Mouse (Mus musculus): ENCODE measurements around the gene Mdh1b. TPM values are rescaled to one million over a fixed set of nuclear protein-coding genes. Genes with fewer than 3 reads are reported as not detected.

Gene Mdh1b
- polyA plus RNA-seq, 1 experiment from 2014 or later, result 0.11 TPM

DNA sequence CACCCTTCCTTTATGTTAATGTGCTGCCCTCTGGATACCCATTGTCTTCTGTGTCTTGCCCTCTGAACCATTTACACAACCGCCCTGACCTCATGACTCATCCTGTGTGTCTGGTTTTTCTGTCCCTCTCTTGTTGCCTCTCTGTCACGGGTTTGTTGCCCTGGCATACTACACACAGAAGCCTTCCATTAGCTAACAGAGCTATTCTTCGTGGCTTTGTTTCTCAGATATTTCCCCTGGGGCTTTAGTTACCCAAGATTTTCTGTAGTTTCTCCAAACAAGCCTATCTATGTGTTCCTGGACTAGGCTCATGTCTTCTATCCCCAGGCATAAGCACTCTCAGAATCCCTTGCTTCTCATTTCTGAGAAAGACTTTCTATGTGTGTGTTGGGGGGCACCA, 21.2 kb downstream of the Mdh1b start:
- no peak overlapping the region for H3K4me2 ChIP-seq (replicated peaks)
- no peaks in the 10 kb centered on the region for H3K36me3 ChIP-seq
- no peaks in the 10 kb centered on the region for H3K9me3 ChIP-seq
- H3K9ac ChIP-seq, result no peak overlapping the region
- H3K4me1 ChIP-seq, result no peaks in the 10 kb centered on the region
- no peak overlapping the region for H3K4me3 ChIP-seq
- ATAC-seq (ENCODE audit: low FRiP score, low read depth), result no peak
- H3K27me3 ChIP-seq (replicated peaks), result no peaks in the 10 kb centered on the region
- no peak overlapping the region for H3K27ac ChIP-seq
- 61% methylated on average over 3 of the region's 3 CpGs for WGBS

GRCm38 (mm10) chr1:63705733-63706132, 24.4 kb downstream of the Mdh1b start:
- no peak for ATAC-seq (ENCODE audit: low FRiP score, low read depth)
- Histone ChIP-seq H3K27ac (no peak overlapping the region), H3K36me3 (no peaks in the 10 kb centered on the region), H3K27me3 (replicated peaks) (no peaks in the 10 kb centered on the region), H3K4me2 (replicated peaks) (no peak overlapping the region), H3K4me1 (no peaks in the 10 kb centered on the region), H3K9ac (no peak overlapping the region), H3K9me3 (no peaks in the 10 kb centered on the region), H3K4me3 (no peak overlapping the region)
- 70% methylated on average over 5 of the region's 5 CpGs for WGBS

- no peaks in the 10 kb centered on the region for H3K27me3 ChIP-seq (replicated peaks)
- no peaks in the 10 kb centered on the region for H3K36me3 ChIP-seq
- no peak for ATAC-seq (ENCODE audit: low FRiP score, low read depth)
- WGBS, result 84% methylated on average over 3 of the region's 3 CpGs
- no peak overlapping the region for H3K27ac ChIP-seq
- no peaks in the 10 kb centered on the region for H3K4me1 ChIP-seq
- no peaks in the 10 kb centered on the region for H3K9me3 ChIP-seq
- no peak overlapping the region for H3K4me2 ChIP-seq (replicated peaks)
- no peak overlapping the region for H3K9ac ChIP-seq
- no peak overlapping the region for H3K4me3 ChIP-seq
Observed at GRCm38 (mm10) chr1:63696861-63697260, 33.3 kb downstream of the Mdh1b start.

DNA sequence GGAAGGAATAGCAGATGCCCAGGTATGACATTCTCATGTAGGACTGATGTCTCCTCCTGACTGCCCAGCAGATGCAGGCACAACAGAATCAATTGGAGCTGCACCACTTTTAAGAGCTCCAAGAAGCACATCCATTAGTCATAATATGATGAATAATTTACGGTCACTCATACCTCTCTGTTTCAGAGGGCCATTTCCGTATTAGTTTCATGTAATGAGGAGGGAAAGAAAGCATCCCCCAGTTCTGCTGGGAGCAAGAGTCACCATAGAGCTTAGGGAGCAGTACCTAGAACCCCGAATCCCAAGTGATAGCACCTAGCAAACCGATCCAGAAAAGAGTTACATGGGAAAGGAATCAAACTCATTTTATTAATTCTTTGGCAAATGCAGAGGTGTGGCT, 43.3 kb downstream of the Mdh1b start, which contains the start of gene Dytn:
TSS of gene Dytn (minus strand) at position 101 of the 400 bp plus-strand sequence.
- 93% methylated on average over 4 of the region's 4 CpGs for WGBS
- H3K36me3 ChIP-seq, result no peaks in the 10 kb centered on the region
- no peaks in the 10 kb centered on the region for H3K9me3 ChIP-seq
- no peak within 1 kb of the TSS for H3K9ac ChIP-seq
- no peak within 1 kb of the TSS for H3K27ac ChIP-seq
- H3K4me2 ChIP-seq (replicated peaks), result no peak within 1 kb of the TSS
- H3K27me3 ChIP-seq (replicated peaks), result no peaks in the 10 kb centered on the region
- H3K4me3 ChIP-seq, result no peak within 1 kb of the TSS
- no peak for ATAC-seq (ENCODE audit: low FRiP score, low read depth)
- no peaks in the 10 kb centered on the region for H3K4me1 ChIP-seq

GRCm38 (mm10) chr1:63675975-63676374, 54.1 kb downstream of the Mdh1b start:
- Histone ChIP-seq H3K4me2 (replicated peaks) (no peak overlapping the region), H3K9me3 (no peaks in the 10 kb centered on the region), H3K4me3 (no peak overlapping the region), H3K27me3 (replicated peaks) (no peaks in the 10 kb centered on the region), H3K36me3 (no peaks in the 10 kb centered on the region), H3K27ac (no peak overlapping the region), H3K9ac (no peak overlapping the region), H3K4me1 (no peaks in the 10 kb centered on the region)
- WGBS, result 83% methylated on average over 3 of the region's 3 CpGs
- ATAC-seq (ENCODE audit: low FRiP score, low read depth), result no peak

DNA sequence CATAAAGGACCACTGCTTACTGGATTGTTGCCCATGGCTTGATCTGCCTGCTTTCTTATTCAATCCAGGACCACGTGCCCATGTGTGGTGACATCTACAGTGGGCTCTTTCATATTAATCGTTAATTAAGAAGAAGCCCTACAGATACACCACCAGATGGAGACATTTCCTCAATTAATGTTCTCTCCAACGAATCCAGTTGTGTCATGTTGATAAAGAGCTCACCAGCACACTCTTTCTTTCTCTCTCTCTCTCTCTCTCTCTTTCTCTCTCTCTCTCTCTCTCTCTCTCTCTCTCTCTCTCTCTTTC, 61.3 kb downstream of the Mdh1b start:
- whole genome bisulfite sequencing, result 4% methylated on average over 3 of the region's 3 CpGs
- peak; percentile 37; the same call in 1 of the 2 replicates for ATAC-seq (ENCODE audit: low FRiP score, low read depth)

GRCm38 (mm10) chr1:63667949-63668851, 61.9 kb downstream of the Mdh1b start:
- WGBS, result 23% methylated on average over 13 of the region's 13 CpGs
- Histone ChIP-seq H3K4me3 (no peak overlapping the region), H3K4me2 (replicated peaks) (peak overlapping the region; percentile 23), H3K27ac (no peak overlapping the region), H3K36me3 (no peaks in the 10 kb centered on the region), H3K4me1 (peaks cover 9% of the 10 kb centered on the region), H3K27me3 (replicated peaks) (no peaks in the 10 kb centered on the region), H3K9me3 (no peaks in the 10 kb centered on the region), H3K9ac (no peak overlapping the region)
- peak; percentile 13; the same call in 1 of the 2 replicates for ATAC-seq (ENCODE audit: low FRiP score, low read depth)

More for the DNA sequence above, 61.3 kb downstream of the Mdh1b start:
- Histone ChIP-seq H3K9ac (no peak overlapping the region), H3K4me2 (replicated peaks) (peak overlapping the region; percentile 23), H3K4me1 (peaks cover 9% of the 10 kb centered on the region), H3K27ac (no peak overlapping the region), H3K4me3 (no peak overlapping the region), H3K27me3 (replicated peaks) (no peaks in the 10 kb centered on the region), H3K36me3 (no peaks in the 10 kb centered on the region), H3K9me3 (no peaks in the 10 kb centered on the region)

- WGBS, result 33% methylated on average over 9 of the region's 9 CpGs
- no peak for ATAC-seq (ENCODE audit: low FRiP score, low read depth)
- H3K4me1 ChIP-seq, result peaks cover 9% of the 10 kb centered on the region
- no peaks in the 10 kb centered on the region for H3K36me3 ChIP-seq
- no peaks in the 10 kb centered on the region for H3K27me3 ChIP-seq (replicated peaks)
- H3K4me2 ChIP-seq (replicated peaks), result peak overlapping the region; percentile 23; the same call in 1 of the 2 replicates
- no peak overlapping the region for H3K9ac ChIP-seq
- H3K27ac ChIP-seq, result no peak overlapping the region
- no peak overlapping the region for H3K4me3 ChIP-seq
- H3K9me3 ChIP-seq, result no peaks in the 10 kb centered on the region
Observed at GRCm38 (mm10) chr1:63667201-63667948, 62.7 kb downstream of the Mdh1b start.

GRCm38 (mm10) chr1:63666089-63666488, 64.0 kb downstream of the Mdh1b start:
- Histone ChIP-seq H3K4me3 (no peak overlapping the region), H3K27me3 (replicated peaks) (no peaks in the 10 kb centered on the region), H3K27ac (no peak overlapping the region), H3K36me3 (no peaks in the 10 kb centered on the region), H3K4me1 (peaks cover 9% of the 10 kb centered on the region), H3K9ac (no peak overlapping the region), H3K9me3 (no peaks in the 10 kb centered on the region), H3K4me2 (replicated peaks) (no peak overlapping the region)
- no peak for ATAC-seq (ENCODE audit: low FRiP score, low read depth)
- WGBS, result 91% methylated on average over 2 of the region's 2 CpGs

DNA sequence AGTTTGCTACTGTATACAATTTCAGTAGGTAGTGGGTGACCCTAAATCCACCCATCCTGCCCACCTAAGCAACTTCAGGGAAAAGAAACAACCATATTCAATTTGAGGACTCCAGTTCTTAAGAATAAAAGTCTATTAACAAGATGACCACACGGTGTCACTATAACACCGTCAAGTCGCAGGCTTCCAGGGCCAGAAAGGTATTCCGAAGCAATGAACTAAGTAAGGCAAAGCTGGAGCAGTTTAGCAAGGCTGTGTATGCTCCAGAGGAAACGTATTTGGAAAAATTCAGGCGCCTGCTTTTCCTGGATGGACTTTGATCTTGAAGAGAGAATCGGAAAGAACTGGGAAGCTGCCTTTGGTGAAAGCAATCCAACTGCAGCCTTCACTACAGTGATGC, 70.5 kb downstream of the Mdh1b start:
- H3K27me3 ChIP-seq (replicated peaks), result no peaks in the 10 kb centered on the region
- no peaks in the 10 kb centered on the region for H3K9me3 ChIP-seq
- H3K36me3 ChIP-seq, result no peaks in the 10 kb centered on the region
- no peak overlapping the region for H3K4me2 ChIP-seq (replicated peaks)
- WGBS, result 5% methylated on average over 7 of the region's 7 CpGs
- no peaks in the 10 kb centered on the region for H3K4me1 ChIP-seq
- H3K4me3 ChIP-seq, result no peak overlapping the region
- H3K9ac ChIP-seq, result no peak overlapping the region
- H3K27ac ChIP-seq, result no peak overlapping the region
- ATAC-seq (ENCODE audit: low FRiP score, low read depth), result no peak; the same call in 1 of the 2 replicates

DNA sequence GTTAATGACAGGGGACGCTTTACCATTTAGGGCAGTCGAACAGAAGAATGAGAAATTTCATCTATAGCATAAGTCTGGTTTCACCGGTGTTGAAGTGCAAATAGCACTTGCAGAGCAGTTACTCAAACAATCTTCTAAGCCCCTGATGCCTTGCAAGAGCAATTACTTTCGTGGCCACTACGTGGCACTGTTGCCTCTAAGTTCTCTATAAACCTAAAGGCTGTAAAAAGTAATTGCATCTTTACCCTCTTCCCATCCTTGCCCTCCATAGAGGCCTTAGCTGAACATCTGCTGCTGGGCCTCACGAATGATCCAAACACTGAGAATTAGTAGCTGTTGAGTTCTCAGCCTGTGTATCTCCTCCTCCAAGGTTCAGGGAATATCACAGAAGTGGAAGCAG, 72.1 kb downstream of the Mdh1b start:
- Histone ChIP-seq H3K4me3 (no peak overlapping the region), H3K9me3 (no peaks in the 10 kb centered on the region), H3K4me2 (replicated peaks) (no peak overlapping the region), H3K36me3 (no peaks in the 10 kb centered on the region), H3K27ac (no peak overlapping the region), H3K27me3 (replicated peaks) (no peaks in the 10 kb centered on the region), H3K9ac (no peak overlapping the region), H3K4me1 (no peaks in the 10 kb centered on the region)
- no peak for ATAC-seq (ENCODE audit: low FRiP score, low read depth)
- 9% methylated on average over 6 of the region's 6 CpGs for WGBS

Measured in neural tube, embryonic 12.5 days (tissue).